Mouse (Mus musculus) mouse trophoblast stem cell (cell line): ENCODE measurements at regions not wholly inside any gene's neighbourhood (a gene's known extent, or its start where the extent isn't known, plus 50 kb on each side); places are given as distances from the start of the nearest gene placed in this dataset.

Experiments
- in situ Hi-C, 2 experiments: fragments of 300-500 bp; cut with MseI, MboI; formaldehyde crosslinking; loops; 2 replicates in 1 of 2; 3 replicates in 1 of 2; pipeline ENCODE4 v1.15.1; 2025

DNA sequence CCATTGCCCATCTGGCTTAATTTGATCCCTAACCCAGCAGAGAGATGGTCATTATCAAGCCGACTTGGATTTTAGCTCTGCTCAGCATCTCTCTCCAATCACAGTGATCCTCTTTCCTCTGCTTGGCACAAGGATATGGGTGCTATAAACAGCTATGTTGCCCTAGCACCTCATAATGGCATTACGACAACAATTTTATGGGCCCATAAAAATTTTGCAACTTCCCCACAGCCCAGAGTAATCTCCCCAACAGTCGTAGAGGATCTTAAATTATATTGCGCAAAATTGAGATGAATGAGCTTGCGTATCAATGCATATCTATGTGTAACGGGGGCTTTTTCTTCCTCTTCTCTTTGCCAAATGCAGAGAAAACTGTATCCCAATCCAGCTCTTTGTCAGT is 329.4 kb downstream of the Hlx start:
- in situ Hi-C loops: no loop called here

DNA sequence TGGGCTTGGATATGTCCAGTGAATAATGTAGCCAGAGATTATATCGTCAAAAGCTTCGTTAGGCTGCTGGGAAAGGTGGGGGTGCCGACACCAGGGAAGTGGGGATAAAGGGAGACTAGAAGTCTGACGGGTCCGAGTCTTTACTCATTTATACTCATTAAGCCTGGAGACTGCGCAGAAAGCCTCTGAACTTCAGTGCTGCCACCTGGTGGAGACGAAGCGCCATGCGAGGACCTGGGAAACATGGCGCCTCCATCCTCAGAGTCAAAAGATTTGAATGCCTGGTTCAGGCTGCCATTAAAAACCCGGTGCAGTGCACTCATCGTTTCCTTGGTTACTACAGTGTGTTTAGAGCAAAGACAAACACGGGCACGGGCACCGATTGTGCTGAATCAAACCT is 337.2 kb downstream of the Hlx start:
- in situ Hi-C loops: loop anchor here (10.0 kb wide), 1 partner anchor 130 kb away; no protein-coding TSS in a partner anchor

DNA sequence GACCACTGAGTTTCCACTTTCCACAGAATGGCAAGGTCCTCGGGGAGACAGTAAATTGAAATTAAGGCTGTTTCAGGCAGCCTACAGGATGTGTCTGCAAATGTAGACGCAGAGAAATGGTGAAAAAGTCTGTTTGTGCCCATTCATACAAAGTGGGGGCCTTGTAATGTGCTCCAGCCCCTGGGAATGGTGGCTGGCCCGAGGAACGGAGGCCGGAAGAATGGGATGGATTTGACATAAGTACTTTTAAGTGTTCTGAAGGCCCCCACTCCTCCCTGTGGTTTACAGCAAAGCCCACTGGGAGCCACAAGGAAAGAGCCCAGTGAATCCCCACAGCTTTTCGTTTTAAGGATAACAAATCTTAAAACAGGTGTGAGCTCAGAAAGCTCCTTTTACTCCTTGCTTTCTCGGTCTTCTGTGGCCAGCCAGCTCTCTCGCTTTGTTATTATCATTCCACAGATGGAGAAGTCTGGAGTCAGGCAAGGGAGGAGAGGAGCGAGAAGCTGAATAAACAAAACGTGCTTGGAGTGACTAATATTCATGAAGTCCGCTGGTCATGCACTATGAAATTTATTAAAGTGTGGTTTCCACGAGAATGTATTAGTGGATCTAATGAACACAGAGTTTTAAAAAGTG is 337.7 kb downstream of the Hlx start:
- in situ Hi-C loops: loop anchor here (10.0 kb wide), 1 partner anchor 130 kb away; no protein-coding TSS in a partner anchor

DNA sequence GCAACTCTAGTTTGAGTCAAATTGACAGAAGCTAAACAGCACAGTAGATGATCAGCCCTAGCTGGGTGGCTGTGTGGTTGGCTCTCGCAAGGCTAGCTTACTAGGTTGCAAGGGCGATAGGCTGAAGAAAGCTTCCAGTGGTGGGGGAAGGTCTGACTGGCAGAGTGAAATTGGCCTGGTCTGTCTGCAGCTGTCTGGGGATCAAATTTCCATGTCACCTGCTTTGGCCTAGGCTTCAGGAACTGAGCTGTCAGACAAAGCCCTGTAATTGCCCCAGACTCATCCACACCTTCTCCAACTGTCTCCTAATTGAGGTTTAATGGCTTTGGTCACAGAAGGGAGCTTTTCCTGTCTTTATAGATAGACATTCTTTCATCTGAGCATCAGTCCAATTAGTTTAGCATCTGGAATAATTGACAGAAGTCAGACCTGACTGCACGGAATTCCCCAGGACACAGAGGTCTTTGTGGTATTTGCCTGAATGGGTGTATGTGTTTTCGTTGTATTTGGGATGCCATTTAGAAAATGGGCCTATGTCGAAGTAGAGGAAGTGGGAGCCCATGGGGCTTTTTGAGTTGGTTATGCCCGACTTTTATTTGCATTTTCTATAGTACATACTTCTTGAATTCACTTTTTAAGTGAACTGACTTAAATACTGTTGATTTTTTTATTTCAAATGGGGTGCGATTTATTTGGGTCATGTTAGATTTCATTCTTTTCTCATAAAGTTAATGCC is 348.2 kb downstream of the Hlx start:
- in situ Hi-C loops: no loop called here

DNA sequence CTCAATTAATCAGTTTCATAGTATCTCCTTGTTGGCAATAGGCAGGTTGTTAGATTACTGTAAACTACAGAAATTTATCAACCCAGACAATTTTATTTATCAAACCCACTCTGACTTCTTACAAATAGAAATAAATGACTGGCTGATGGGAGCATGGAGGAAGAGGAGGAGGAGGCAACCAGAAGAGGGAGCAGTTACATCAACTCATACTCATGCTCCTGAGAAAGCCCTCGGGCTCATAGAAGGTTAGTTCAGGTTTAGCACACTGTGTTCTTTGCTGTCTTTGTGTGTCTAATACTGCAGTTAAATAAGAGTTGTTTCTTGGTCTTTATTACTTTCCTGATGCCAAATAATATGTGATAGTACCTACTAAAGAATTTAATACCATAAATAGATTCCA is 344.6 kb upstream of the 1700056E22Rik start:
- in situ Hi-C loops: no loop called here

DNA sequence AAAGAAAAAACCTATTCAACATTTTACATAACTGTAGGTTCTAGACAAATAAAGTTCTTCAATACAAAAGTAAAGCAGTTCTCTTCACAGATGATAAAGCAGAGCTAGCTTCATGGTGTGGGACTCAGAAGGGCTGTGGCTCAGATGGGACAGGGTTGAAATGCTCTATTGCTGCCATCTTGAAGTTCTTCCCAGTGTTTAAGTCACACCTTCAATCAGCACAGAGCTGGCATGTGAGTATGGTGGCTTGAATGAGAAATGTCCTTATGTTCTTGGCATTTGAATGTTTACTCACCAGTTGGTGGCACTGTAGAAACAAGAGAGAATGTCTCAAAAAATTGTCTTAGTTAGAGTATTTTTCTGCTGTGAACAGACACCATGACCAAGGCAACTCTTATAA is 330.9 kb upstream of the 1700056E22Rik start:
- in situ Hi-C loops: no loop called here

DNA sequence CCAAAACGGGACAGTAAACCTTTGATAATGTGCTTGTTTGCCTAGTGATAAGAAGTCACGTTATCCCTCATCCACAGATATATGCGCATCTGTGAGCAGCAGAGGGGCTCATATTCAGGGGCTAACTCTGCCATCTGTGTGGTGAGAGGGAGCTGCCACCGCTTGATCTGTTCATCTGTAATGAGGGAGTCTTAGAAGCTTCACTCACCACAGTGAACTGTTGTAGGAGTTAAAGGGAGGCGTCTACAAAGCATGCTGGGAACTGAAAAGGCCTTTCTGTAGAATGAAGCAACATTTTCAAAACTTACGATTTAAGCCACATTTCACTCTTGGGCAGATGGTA is 324.1 kb upstream of the 1700056E22Rik start:
- in situ Hi-C loops: no loop called here

DNA sequence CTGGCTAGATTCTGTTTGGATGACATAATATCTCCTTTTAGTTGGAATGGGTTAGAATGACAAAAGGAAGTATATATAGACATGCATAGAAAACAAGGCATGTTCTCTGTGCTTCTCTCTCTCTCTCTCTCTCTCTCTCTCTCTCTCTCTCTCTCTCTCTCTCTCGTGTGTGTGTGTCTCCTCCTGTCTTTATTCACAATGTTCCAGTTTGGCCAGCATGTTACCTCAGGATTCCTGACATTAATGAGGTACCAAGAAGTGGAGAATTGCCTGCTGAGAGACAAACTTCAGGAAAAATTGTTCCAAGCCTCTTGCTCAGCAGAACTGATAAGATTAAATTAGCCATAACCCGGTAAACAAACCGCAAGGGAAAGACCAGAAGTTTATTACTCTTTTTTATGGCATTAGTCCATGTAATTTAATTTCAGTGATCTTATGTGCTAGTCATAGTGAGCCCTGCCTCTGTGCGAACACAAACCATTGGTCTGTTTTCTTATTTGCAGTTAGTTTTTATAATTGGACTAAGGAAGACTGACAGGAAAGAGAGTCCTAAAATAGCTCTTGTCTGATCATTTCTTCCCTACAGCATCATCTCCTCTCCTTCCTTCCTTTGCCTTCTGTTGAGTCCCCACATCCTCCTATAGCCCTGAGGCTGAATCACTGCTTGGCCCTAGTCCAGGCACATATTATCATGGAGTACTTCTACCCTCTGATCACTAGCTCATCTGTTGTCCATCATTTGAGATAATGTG is 323.5 kb upstream of the 1700056E22Rik start:
- in situ Hi-C loops: no loop called here

DNA sequence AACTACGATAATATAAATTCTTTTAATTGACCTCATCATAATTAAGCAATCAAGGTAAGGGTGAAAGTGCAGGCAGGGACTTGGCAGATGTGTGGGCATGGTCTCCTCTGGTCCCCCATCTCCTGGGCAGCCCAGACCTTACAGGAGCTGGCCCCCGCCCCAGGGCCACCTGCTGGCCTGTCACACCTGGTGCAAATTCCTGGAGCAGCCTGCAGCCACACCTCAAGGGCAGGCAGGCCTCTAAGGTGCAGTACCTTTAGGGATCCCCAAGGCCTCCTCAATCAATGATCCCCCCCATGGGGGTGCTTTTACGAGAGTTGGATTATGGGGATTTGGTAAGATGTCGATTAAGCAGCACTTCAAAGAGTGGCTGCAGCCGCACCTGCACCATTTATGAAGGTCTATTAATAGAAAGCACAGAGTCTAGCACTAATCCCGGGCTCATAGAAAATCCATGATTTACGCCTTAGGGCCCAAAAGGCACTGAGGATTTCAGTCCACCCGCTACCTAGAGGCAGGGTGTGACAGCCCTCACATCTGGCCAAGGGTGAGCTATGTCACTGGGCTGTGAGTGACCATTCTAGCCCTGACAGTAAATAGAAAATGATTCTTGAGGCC is 319.8 kb upstream of the 1700056E22Rik start:
- in situ Hi-C loops: no loop called here

DNA sequence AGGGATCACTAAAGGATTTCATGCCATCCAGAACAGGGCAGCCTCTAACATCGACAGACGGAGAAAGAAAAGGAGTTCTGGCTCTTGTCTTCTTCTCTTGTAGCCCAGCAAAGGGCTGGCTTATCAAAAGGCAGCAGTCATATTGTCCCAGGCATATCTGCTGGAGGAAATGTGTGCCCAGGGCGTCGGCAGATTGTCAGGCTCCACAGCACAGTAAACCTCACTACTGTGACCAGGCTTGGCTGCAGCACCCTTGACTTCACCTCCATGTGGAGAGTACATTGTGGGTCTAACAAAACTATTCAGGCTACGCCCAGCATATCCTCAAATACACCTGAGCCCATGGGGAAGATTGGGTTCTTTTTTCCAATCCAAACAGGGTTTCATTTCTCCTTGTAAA is 317.7 kb upstream of the 1700056E22Rik start:
- in situ Hi-C loops: no loop called here

DNA sequence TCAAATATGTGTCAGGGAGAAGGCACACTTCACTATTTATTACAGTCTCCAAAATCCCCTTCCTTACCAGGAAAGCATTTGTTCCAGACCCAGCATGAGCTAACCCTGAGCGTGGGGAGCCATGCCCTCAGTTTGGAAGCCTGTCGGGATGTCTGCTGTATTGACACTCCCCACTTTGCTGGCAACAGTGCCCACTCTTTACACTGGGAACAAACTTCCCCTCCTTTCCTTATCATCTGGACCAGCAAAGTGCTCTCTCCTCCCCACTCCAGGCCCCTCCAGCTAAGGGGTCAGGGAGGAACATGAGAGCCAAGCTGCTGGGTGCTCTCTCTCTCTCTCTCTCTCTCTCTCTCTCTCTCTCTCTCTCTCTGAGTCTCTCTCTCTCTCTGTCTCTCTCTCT is 310.7 kb upstream of the 1700056E22Rik start:
- in situ Hi-C loops: no loop called here

DNA sequence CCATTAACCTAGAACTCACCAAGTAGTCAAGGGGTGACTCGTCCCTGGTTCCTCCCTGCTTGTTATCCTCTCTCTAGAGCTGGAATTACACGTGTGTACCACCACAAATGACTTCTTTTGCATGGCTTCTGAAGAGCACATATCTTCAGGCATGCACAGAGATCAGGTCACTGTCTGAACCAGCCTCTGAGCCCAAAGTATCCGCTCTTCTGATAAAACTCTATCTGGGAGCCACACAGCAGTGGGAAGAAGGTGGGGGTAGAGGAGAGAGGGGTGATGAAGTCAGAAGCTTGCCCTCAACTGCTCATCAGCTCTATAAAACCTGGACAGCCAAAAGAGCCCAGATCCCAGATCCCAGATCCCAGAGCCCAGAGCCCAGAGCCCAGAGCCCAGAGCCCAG is 301.9 kb upstream of the 1700056E22Rik start:
- in situ Hi-C loops: no loop called here

DNA sequence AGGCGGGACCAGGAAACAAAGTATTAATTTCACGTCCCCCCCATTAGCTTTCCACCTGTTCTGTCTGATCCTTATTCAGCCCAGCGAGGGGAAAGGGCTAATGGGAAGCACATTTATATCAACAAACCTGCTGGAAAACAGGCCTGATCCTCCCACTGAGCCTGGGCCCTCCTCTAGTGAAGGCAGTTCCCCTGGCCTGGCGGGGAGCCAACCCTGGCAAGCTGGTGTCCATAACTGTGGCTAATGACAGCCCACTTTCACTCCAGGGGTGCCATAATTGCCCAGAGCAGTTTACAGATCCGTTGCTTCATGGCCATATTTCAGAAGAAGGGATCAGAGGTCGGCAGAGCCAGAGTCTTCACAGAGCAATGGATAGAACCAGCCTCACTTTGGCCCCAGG is 301.2 kb upstream of the 1700056E22Rik start:
- in situ Hi-C loops: no loop called here

DNA sequence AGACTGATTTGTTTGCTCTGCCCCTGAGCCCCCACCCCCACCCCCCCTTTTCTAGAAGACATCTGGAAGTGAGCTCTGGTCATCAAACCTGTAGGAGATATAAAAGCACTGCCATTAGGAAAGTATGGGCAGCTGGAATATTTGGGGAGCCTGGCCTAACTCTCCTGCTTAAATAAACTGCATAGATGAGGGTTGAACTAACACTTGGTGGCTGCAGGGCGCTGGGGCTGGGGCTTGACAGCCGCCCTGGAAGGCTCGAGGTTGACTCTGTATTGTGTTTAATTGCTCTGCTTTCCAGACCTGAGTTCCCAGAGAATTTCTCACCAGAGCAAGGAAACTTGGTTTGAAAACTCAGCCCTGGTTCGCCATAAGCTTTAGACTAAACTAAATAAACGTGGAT is 300.7 kb upstream of the 1700056E22Rik start:
- in situ Hi-C loops: no loop called here

DNA sequence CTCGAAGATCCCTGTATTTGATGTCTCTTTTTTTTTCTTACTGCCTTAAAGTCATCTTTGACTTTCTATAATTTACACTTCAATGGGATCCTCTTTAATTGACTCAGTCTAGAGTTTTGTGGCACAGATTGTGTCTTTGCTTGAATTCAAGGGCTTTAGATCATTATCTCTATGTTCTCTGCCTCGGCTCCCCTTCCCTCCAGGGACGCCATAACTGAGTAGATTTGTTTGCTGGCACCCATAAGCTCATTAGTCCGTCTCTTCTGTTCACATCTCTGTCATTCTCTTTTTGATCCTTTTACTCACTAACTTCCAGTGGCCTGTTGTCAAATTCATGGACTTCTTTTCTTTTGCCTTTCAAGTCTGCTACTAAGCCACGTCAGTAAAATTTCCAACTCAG is 299.0 kb upstream of the 1700056E22Rik start:
- in situ Hi-C loops: no loop called here

DNA sequence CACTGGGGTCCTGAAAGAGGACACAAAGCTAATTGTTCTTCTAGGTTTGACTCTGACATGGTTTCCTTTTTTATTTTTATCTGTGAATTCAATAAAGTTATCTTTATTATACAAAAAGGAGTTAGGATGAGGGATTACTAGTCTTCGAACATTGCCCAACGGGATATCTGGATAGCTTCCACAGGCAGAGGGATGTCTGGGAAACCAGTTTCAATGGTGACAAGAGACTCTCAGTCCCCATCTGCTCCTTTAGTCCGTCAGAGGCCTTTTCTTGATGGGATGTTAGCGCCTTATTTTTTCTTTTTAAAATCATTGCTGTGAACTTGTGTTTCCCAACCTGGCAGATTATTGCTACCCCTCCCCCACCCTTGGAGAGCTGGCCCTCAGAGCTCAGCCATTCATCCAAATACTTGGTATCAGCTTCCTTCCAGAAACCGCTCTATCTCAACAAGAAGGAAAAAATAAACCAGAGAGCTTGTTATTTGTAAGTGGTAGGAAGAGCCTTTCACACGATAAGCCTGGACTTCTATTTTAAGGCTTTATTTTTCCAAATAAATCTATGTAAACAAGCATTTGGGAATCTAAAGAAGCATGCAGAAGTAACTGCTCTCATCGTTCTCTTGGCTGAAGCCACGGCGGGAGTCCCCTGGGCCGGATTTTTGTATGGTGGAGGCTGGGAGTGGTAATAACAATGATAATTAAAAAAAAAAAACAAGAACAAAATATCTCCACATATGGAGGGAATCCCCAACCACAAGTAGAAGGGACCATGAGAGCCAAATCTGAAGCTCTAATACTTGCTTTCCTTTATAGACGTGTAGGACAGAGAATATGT is 296.6 kb upstream of the 1700056E22Rik start:
- in situ Hi-C loops: no loop called here

DNA sequence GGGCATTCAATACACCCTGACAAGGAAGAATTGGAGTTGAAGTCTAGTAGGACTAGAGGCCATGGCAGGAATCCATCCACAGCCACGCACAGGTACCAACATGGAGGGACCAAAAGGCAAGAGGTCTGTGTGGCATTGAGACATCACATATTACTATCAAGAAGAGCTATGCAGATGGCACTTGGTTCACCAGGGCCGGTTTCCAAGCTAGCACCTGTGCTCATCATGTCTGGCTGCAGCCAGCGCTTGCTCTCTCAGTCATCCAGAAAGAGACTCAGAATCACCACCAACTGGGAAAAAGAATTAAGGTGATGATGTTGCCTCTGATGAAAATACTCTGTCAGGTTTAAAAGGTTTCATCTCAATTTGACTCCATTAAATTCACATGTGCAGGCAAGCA is 292.1 kb upstream of the 1700056E22Rik start:
- in situ Hi-C loops: no loop called here

DNA sequence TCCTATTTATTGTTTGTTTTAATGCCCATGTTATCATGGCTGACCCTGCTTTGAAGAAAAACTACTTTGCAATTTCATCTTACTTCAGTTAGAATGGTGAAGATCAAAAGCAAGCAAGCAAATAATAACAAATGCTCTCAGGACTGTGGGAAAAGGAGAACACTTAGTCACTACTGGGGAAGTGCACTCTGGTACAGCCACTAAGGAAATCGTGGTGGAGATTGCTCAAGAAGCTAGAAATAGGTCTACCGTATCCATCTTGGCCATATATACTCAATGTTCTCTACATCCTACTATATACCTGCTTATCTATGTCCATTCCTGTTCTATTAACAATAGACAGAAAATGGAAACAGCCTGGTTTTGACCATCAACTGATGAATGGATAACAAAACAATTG is 290.1 kb upstream of the 1700056E22Rik start:
- in situ Hi-C loops: no loop called here

DNA sequence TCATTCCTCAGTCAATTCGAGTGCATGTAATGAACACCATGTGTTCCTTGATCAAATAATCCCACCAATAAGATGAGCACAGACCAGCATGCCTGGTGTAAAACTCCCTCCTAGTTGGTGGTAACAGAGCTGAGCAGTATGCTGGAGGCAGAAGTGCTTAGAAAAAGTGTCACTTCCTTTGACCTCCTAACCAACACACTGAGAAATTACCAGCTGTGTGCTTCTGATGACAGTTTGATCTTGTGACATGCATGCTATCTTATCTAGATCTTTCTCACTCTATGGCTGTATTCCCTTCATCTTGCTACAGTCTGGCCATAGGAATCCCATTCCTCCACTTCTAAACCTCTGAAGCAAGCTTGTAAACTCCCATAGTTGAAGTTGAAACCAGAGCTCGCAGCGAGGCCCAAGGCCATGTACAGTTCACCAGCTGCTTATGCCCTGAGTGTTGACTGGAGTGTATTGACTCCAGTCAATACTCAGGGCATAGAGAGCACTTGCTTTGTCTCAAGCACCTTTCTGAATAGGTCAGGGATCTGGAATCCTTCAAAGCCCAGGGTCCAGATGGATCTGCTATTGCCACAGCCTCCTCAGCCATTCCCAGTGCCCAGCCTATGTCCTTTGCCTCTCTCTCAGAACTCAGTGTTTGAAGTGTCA is 286.5 kb upstream of the 1700056E22Rik start:
- in situ Hi-C loops: no loop called here

DNA sequence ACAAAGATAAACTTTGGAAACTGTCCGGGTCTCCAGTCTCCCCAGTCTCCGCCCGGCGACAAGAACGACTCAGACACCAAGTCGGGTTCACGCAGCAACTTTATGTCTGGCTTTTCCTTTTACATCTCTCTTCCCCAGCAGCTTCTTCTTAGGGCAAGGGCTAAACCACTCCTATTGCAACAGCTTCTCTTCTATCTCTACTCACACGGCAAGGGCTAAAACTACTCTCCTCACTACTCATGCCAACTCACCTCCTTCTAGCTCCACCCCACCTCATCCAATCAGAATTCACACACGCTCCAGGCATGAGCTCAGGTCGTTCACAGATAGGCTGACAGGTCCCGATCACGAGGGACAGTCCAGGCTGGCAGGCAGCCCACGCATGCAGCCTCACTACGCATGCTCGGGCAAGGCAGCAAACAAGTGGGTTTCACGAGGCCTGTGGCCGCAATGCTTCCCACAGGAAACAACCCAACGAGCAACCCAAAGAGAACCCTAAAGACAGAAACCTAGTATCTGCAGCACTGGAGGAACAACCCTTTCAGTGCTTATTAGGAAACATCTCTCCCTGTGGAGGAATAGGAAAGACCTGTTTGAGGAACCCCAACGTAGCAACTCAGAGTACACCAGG is 276.2 kb upstream of the 1700056E22Rik start:
- in situ Hi-C loops: no loop called here

DNA sequence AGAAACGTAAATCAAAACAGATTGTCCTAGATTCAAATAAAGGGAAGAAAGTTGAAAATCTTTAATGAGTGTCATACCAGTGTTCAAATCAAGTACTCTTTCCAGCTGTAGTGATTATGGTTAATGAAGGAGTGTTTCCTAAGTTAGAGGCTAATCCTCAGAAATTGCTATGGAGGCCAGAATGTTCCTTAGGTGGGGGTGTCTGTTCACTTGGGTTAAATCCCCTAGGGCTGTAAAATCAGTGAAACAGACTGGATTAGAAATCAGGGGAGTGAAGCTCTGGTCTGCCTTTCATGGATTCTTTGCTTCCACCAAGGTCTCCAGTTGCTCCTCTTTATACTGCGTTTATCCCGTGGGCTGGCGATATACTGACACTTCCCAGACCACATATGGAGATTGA is 270.7 kb upstream of the 1700056E22Rik start:
- in situ Hi-C loops: no loop called here
